Mouse (Mus musculus) stomach, embryonic 16.5 days (tissue): ENCODE measurements around the gene Tmco5. TPM values are rescaled to one million over a fixed set of nuclear protein-coding genes. Genes with fewer than 3 reads are reported as not detected.

Experiments used
- ATAC-seq: fragments of 200-750 bp; cut with Nextera tagmentation; 2 replicates; pipeline ENCODE4 v1.8.0; 2017; ENCODE audit warnings: moderate number of reproducible peaks, moderate TSS enrichment; ENCODE audit not compliant: insufficient read depth, low FRiP score
- H3K27ac ChIP-seq: fragments of 300-500 bp; sonication (generic); 2 replicates; pipeline ENCODE4 v1.5.1; 2014; ENCODE audit warnings: low read length
- H3K27me3 ChIP-seq: fragments of 300-500 bp; sonication (generic); 2 replicates; pipeline ENCODE4 v1.6.1; 2014; ENCODE audit warnings: low read length, control low read depth, mixed read lengths; ENCODE audit not compliant: control insufficient read depth, insufficient read depth
- H3K36me3 ChIP-seq: fragments of 300-500 bp; sonication (generic); 2 replicates; pipeline ENCODE4 v1.6.1; 2014; ENCODE audit warnings: low read length; ENCODE audit not compliant: control insufficient read depth, insufficient read depth
- H3K4me1 ChIP-seq: fragments of 300-500 bp; sonication (generic); 2 replicates; pipeline ENCODE4 v1.6.1; 2014; ENCODE audit warnings: low read length, control low read depth, mixed read lengths; ENCODE audit not compliant: control insufficient read depth, insufficient read depth
- H3K4me2 ChIP-seq: fragments of 300-500 bp; sonication (generic); 2 replicates; pipeline ENCODE4 v1.6.1; 2014; ENCODE audit warnings: low read depth, low read length, mixed read lengths
- H3K4me3 ChIP-seq: fragments of 300-500 bp; sonication (generic); replicated peaks from 2 replicates; pipeline ENCODE4 v1.5.1; 2014; ENCODE audit warnings: mild to moderate bottlenecking, low read length
- H3K9ac ChIP-seq: fragments of 300-500 bp; sonication (generic); 2 replicates; pipeline ENCODE4 v1.6.1; 2014; ENCODE audit warnings: low read length
- H3K9me3 ChIP-seq: fragments of 300-500 bp; sonication (generic); replicated peaks from 2 replicates; pipeline ENCODE4 v1.6.1; 2016; ENCODE audit warnings: low read length, control low read depth; ENCODE audit not compliant: control insufficient read depth
- WGBS: fragments of 180-500 bp; shearing (Covaris S2); extraction: QIAGEN DNeasy Blood & Tissue Kit; methylation state at CpG from one replicate; pipeline ENCODE4 v1.1.7; 2014; 5-methylcytosine and 5-hydroxymethylcytosine counted together
- polyA plus RNA-seq: library from polyadenylated mRNA; unstranded; fragments of >200 nt; fragmentation: Nextera tagmentation; extraction: Ambion mirVana; gene quantifications from 2 replicates; pipeline ENCODE4 v1.2.1, GENCODE M21; 2015

Tmco5 gene
- polyA plus RNA-seq, 1 experiment from 2014 or later: not detected

DNA sequence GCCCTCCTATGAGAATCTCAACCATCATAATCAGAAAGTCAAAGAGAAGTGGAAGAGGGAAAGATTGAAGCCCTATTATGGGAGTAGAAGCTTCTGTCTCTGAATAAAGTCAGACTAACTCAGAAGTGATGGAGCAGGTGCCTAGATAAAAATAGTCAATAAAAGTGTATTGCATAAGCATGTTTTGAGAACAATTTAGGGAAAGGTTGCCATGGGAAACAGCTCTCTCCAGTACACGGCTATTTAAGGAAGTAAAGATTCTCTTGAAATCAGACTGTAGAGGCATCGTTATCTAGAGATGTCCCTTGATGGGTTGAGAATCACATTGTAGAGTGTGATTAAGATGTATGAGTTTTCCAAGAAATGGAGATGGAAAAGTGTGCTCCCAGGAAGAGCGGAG lies 1.2 kb downstream of the Tmco5 start:
- no peak for ATAC-seq
- Histone ChIP-seq H3K9ac (no peak overlapping the region), H3K36me3 (no peaks in the 10 kb centered on the region), H3K4me2 (no peak overlapping the region), H3K27me3 (no peaks in the 10 kb centered on the region; the same call in 1 of the 2 replicates), H3K9me3 (no peaks in the 10 kb centered on the region), H3K4me3 (no peak overlapping the region), H3K4me1 (no peaks in the 10 kb centered on the region), H3K27ac (no peak overlapping the region)
- WGBS: 84% methylated on average over 3 of the region's 3 CpGs

GRCm38 (mm10) chr2:116893316-116893987 lies 15.0 kb downstream of the Tmco5 start:
- peak overlapping the region; percentile 65 for H3K4me2 ChIP-seq
- no peaks in the 10 kb centered on the region for H3K4me1 ChIP-seq
- peak overlapping the region; percentile 40 for H3K4me3 ChIP-seq
- no peaks in the 10 kb centered on the region for H3K27me3 ChIP-seq
- no peak overlapping the region for H3K9ac ChIP-seq
- H3K27ac ChIP-seq: no peak overlapping the region
- ATAC-seq: no peak
- WGBS: 18% methylated on average over 14 of the region's 14 CpGs
- no peaks in the 10 kb centered on the region for H3K36me3 ChIP-seq
- H3K9me3 ChIP-seq: no peaks in the 10 kb centered on the region

- Histone ChIP-seq H3K4me1 (no peaks in the 10 kb centered on the region), H3K4me3 (peak overlapping the region; percentile 40), H3K36me3 (no peaks in the 10 kb centered on the region), H3K27ac (no peak overlapping the region), H3K9ac (peak overlapping the region; percentile 62), H3K4me2 (peak overlapping the region; percentile 65), H3K27me3 (no peaks in the 10 kb centered on the region), H3K9me3 (no peaks in the 10 kb centered on the region)
- under 1% methylated on average over 9 of the region's 9 CpGs for WGBS
- ATAC-seq: peak; percentile 81; the same call in 1 of the 2 replicates
These were observed 15.5 kb downstream of the Tmco5 start for GRCm38 (mm10) chr2:116893988-116894363.

DNA sequence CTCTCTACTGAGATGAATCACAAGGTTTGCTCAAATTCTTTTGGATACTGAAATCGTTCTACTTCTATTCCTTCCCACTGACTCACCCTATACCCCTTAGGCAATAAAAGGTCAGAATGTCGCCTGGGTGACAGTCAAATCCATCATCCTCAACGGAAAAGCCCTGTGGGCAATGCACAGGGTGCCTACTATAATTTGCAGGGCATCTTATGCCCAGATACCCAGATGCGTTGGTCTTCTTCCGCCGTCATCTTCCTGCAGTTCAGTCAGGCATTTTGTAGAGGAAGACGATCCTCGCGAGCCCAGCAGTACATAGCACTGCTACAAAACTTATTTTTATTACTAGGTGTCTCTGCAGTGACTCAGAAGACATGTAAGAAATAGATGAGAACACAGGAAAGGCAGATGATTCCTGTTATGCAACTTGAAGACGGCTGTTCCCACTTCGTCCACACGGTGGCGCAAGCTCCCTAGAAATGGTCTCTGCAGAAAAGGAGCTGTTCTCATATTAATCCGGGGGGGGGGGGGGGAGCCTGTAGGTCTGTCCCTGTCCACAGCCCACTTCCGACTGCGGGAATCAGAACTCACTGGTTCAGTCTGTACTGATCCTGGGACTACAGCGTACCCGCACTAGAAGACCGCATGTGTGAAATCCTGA lies 21.3 kb downstream of the Tmco5 start:
- H3K4me2 ChIP-seq: peak overlapping the region; percentile 63
- ATAC-seq: peak; percentile 85; the same call in 1 of the 2 replicates
- 14% methylated on average over 18 of the region's 19 CpGs for WGBS
- H3K9ac ChIP-seq: peak overlapping the region; percentile 64
- H3K36me3 ChIP-seq: no peaks in the 10 kb centered on the region
- H3K4me3 ChIP-seq: peak overlapping the region; percentile 37
- H3K27ac ChIP-seq: no peak overlapping the region
- no peaks in the 10 kb centered on the region for H3K4me1 ChIP-seq
- no peaks in the 10 kb centered on the region for H3K9me3 ChIP-seq
- no peaks in the 10 kb centered on the region for H3K27me3 ChIP-seq

GRCm38 (mm10) chr2:116900273-116900843 lies 21.9 kb downstream of the Tmco5 start:
- WGBS: 28% methylated on average over 10 of the region's 10 CpGs
- Histone ChIP-seq H3K36me3 (no peaks in the 10 kb centered on the region), H3K4me1 (no peaks in the 10 kb centered on the region), H3K4me2 (peak overlapping the region; percentile 63), H3K9ac (peak overlapping the region; percentile 64), H3K27me3 (no peaks in the 10 kb centered on the region), H3K4me3 (peak overlapping the region; percentile 37), H3K9me3 (no peaks in the 10 kb centered on the region), H3K27ac (no peak overlapping the region)
- no peak for ATAC-seq

DNA sequence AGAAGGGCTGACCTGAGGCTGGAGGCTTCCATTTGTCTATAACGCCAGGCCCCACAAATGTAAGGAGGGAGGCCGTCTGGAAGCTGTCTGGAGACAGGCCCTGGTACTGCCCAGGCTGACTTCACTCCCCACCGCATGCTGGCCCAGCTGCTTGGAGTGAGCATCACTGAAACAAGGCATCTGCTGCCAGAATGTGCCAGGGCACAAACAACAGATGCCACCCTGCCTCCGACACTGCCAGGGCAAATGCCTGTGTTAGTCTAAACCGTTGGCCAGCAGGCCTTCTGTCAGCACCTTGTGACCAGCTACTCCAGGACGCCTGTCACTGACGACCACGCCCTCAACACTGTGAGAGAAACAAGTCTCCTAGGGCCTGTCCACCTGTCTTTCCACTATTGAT lies 29.8 kb downstream of the Tmco5 start:
- Histone ChIP-seq H3K27ac (no peak overlapping the region), H3K9me3 (no peaks in the 10 kb centered on the region), H3K4me1 (no peaks in the 10 kb centered on the region), H3K27me3 (no peaks in the 10 kb centered on the region), H3K9ac (no peak overlapping the region), H3K4me2 (no peak overlapping the region), H3K4me3 (no peak overlapping the region), H3K36me3 (no peaks in the 10 kb centered on the region)
- WGBS: 62% methylated on average over 8 of the region's 8 CpGs
- no peak for ATAC-seq

DNA sequence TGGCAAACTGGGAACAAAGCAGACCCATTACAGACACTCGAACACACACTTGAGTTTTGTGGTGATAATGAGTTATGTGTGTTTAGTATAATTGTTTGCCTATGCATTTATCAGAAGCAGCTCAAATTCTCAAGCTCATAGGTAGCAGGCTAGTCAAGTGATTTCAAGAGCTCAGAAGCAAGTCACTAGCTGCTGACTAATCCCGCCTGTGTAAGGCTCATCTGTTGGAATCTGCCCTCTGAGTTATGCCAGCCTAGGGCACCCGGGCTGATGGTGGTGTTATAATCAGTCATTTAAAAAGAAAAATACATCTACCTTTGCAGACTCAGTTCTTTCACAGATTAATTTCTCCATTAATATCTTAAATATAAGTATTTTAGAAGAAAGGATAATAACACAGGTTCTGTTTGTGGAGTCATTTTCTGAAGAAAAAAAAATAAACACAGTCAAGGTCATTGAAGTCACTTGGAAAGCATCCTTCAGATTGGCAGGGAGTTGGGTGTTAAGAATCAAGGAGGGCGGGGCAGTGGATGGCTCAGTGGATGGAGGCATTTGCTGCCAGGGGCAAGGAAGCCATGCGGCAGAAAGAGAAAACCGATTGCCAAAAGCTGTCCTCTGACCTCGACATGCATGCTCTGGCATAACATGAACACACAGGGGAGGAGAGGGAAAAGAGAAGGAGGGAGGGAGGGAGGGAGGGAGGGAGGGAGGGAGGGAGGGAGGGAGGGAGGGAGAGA lies 34.0 kb downstream of the Tmco5 start:
- 72% methylated on average over 7 of the region's 7 CpGs for WGBS
- Histone ChIP-seq H3K4me3 (no peak overlapping the region), H3K4me2 (no peak overlapping the region), H3K9ac (no peak overlapping the region), H3K27me3 (no peaks in the 10 kb centered on the region), H3K9me3 (no peaks in the 10 kb centered on the region), H3K4me1 (no peaks in the 10 kb centered on the region), H3K36me3 (no peaks in the 10 kb centered on the region), H3K27ac (no peak overlapping the region)
- no peak for ATAC-seq

- H3K4me2 ChIP-seq: no peak overlapping the region
- no peaks in the 10 kb centered on the region for H3K4me1 ChIP-seq
- H3K9ac ChIP-seq: no peak overlapping the region
- H3K9me3 ChIP-seq: no peaks in the 10 kb centered on the region
- H3K27me3 ChIP-seq: no peaks in the 10 kb centered on the region
- ATAC-seq: no peak
- no peaks in the 10 kb centered on the region for H3K36me3 ChIP-seq
- 76% methylated on average over 20 of the region's 20 CpGs for WGBS
- no peak overlapping the region for H3K4me3 ChIP-seq
- no peak overlapping the region for H3K27ac ChIP-seq
These were observed 35.4 kb downstream of the Tmco5 start for GRCm38 (mm10) chr2:116913677-116914405.
